Mouse (Mus musculus) layer of hippocampus, adult 9-10 months (tissue): ENCODE results near the gene Rpa1.
"Not testable (repeated sequence)": the region's sequence is repeated elsewhere in the genome, so short reads cannot be mapped to it uniquely, and the experiment has no call there.

Experiments used
- DNase-seq: peaks from one replicate; pipeline ENCODE4 v3.0.0; 2022; ENCODE audit warnings: low spot score

The Rpa1 gene

DNA sequence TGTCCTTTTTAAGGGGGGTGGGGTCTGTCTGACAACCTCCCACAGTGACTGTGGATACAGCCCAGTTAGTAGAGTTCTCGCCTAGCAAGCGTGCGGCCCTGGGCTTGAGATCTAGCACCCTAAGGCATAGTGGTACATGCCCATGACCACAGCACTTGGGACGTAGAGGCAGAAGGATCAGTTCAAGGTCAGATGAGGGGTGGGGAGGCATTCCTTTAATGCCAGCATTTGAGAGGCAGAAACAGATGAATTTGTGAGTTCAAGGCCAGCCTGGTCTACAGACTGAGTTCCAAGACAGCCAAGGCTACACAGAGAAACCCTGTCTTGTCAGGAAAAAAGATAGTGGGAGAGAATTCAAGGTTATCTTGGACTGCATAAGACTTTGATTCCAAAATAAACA lies 61.3 kb downstream of the Rpa1 start:
- DNase-seq = no peak

DNA sequence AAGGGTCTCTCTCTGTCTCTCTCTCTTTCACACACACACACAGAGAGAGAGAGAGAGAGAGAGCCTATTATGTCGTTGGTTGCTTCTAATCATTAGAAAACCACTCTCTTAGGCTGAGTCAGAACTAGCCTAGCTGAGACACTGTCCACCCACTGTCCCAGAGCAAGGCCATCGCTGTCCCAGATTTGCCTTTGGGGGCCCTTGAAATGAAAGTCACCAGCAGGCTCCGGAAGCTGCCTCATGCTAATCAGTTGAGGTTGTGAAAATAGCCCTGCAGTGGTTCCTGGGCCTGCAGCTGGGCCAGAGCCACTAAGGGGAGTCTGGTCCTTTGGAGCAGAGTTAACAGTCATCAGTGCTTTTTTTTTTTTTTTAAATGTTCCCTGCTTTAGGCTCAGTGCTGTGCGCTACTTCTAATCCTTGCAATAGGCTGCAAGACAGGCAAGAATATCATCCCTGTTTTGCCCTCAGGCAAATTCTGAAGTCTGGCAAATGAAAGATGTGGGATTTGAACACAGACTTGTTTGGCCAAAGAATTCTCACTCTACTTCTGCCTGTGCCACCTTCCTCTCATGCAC lies 62.1 kb downstream of the Rpa1 start:
- DNase-seq = no peak

DNA sequence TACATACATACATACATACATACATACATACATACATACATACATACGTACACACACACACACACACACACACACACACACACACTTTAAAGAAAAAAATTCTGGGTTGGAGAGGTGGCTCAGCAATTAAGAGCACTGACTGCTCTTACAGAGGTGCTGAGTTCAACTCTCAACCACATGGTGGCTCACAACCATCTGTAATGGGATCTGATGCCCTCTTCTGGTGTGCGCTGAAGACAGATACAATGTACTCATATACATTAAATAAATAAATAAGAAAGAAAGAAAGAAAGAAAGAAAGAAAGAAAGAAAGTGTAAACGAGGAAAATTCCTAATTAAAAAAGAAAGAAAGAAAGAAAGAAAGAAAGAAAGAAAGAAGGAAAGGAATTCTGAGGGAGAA lies 64.3 kb downstream of the Rpa1 start:
- DNase-seq = not testable (repeated sequence)

DNA sequence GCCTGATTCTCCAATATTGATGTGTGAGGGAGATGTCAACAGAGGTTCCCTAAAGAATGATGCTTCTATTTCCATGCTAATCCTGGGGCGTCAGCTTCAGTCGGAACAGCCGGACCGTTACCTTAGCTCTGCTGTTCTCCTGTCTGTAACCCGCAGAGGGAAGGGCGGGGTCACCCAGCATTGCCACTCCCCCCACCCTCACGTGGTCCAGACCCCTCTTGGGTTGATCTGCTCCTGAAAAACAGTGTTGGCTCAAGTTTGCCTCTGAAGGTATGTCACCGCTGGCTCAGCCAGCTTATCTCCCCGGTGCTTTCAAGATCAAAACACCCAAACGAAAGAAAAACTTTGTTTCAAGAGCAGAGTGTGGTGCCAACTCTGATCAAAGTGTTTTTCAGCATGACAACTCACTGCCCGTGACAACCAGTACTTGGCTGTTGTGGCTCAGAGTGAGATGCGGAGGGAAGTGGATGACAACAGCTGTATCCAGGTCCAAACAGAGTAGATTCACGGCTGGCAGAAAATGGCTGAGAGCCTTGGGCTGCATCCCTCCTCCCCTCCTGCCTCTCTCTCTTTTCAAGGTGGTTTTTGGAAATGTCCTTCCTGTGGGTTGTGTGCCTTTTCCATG lies 65.5 kb downstream of the Rpa1 start:
- no peak for DNase-seq

DNA sequence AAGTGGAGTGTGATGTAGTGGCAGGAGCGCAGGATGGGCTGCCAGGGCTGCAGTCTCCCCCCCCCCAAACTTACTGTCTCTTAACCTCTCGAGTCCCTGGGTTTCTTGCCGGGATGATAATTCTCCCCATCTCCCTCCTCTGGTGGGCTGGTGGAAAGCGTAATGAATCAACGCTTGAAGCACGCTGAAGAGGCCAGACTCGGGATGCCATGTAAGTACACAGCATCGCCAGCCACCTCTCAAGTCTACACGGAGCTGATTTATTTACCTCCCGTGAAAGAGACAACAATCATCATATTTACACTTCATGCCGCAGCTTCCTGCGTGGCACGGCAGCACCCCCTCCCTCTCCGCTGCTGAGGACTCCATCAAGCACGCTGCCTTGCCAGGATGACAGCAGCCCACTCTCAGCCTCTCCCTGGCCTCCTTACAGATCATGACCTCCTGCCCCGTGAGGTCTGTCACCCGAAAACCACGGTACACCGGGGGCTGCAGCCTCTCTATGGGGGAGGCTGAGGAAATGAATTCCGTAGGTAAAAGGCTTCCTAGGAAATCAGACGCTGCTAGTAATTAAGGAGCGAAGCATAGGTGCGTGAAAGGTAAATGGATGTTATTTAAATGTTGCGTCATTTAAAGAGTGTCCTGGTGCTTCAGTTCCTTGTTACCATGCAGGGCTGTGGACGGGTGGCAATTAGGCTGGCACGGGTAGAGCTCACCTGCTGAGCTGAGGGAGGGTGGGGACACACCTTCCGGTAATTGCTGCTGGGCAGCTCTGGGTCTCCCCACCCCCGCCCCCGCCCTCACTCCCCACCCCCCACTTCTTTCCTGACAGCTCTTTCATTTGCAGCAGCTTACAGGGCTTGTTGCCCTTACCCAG lies 66.5 kb downstream of the Rpa1 start:
- no peak for DNase-seq

DNA sequence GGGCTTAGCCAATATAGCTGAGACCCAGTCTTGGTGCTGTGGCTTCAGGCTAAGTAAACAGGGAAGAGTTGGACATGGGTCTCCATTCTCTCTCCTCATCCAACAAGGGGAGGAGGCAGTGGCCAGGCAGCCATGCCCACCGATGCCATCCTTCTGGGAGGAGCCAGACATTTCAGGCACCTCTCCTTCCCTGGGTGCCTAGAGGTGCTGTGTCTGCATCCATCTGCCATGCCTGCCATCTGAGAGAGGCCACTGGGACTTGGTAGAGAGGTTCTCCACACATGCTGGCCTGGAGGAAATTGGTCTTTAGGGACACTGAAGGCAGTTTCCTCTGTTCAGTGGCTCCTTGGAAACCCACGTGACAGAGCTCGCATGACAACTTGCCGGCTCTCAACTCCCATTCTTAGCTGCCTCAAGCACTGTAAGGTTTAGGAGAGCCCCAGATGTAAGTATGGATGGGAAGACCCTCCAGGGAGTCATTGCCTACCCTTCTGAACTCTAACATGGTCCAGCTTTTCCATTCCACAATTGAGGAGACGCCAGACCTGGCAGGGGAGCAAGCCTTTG lies 67.6 kb downstream of the Rpa1 start:
- no peak for DNase-seq

DNA sequence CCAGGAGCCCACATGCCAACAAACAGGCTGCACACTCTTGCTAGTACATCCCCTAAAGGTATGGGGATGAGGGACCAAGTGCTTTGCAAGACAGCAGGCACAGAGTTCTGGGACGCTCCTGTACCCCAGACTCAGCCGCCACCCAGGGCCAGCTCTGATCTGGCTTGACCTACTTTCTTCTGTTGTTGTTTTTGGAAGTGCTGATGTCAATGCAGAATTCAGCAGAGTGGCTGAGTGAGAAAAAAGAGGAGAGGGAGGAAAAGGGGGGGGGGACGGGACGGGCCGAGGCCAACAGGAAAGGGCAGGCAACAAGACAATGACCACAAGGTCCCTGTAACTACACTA lies 68.1 kb downstream of the Rpa1 start:
- no peak for DNase-seq

DNA sequence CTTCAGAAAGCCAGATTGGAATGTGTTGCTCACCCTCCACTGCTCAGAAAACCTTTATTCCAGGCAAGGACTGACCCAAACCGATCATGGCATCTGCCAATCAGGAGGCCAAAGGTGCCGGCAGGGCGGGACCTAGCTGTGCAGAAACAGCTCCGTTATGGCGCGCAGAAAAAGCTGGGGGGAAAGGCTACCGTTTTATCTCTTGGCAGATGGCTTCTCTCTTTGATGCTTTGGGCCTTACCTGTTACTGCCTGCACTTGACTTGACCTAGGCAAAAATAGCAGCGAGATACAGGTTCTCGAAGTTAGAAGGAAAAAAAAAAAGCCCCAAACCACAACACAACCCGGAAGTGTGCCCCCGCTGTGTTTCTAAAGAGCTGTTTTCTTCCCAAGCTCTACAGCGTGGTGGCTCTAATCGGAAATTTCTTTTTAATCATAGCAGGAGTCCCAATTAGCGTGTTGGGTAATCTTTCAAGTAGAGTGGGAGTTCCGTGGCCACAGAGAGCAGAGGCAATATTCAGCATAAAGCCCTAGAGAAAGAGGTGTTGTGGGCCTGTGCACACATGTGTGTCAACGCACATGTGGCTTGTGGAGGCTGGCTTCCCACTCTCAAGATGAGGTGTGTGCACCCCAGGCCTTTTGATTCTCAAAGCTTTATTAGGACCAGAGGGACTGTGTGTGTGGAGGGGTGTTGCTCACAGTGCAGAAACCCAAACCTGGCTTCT lies 68.6 kb downstream of the Rpa1 start:
- DNase-seq = no peak

DNA sequence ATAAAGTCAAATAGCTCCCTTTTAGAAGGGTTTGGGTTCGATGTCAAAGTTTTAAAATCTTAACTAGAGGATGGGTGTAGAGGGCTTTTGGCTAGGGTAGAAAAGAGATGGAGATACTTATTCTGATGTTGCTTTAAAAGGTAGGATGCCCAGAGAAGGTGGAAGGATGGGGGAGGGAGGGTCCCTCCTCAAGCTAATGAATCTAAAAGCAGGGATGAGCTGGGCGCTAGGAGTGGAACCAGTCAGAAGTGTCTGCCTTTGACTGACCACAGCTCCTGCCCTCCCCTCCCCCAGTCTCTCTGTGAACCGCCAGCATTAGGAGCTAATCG lies 69.1 kb downstream of the Rpa1 start:
- no peak for DNase-seq

DNA sequence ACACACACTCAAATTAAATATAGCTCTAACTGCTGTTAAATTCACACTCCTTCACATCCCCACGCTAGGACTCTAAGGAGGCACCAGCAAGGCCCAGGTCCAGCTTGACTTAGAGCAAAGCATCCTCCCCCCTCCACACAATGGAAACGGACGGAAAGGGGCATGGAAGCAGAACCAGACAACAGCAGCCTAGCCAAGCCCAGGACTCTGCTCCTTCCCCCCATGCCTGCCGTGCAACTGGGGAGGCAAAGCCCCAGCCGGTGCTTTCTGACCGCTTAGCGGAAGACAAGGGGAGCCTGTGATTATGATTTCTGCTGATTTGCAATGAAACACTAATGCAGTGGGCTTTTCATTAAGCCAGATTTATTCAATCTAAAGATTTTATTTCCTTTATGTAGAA lies 70.0 kb downstream of the Rpa1 start:
- DNase-seq = no peak

DNA sequence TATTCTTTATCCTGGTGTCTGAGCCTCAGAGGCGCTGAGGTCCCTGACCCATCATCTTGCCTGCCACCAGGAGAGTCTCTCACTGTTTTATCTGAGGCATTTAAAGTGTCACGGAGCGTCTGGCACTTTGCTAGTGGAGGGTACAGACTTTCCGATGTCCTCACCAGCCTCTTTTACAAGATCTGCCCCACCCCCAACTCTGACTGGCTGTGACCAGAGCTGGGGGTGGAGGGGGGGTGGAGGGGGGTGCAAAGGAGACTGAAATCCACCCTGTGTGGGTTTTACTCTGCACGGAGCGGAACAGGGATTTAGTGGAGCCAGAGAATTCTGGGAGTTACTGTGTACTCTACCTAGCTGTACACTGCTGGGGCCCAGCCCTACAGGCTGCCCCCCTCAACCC lies 73.1 kb downstream of the Rpa1 start:
- no peak for DNase-seq

DNA sequence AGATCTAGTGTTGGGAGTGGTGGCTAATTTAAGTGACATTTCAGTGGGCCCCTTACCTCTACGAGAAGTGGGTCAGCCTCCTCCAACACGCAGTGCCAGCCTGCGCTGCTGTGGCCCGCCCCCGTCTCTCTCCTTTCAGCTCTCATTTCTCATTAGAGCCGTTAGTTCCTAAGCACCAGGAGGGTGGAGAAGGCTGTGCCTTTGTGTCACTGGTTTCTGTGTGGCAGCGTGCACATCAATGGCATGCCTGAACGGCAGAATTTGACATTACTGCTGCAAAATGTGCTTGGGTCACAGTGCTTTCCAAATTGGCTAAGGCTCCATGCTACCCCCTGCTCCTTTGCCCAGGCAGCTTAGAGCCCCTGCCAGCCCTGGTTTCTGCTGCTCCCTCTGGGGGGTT lies 74.7 kb downstream of the Rpa1 start:
- no peak for DNase-seq

DNA sequence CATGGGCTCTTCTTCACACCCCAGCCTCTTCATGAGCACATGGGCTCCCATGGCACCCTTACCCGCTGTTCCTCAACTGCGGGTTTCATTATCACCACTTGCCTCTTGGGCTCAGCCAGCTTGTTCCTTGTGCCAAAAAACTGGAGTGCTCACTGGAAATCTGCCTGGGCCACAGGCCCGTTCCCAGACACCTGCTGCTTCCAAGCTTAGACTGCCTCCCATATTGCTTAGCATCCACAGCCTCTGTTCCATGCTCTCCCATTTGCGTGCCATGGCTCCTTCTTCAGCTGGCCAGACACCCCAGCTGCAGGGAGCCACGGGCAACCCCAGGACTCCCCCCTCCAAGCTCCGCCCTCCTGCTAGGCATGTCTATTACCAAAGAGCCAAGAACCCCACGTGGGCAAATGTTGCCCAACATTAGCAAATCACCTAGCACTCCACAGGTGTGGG lies 77.1 kb downstream of the Rpa1 start:
- DNase-seq = no peak

DNA sequence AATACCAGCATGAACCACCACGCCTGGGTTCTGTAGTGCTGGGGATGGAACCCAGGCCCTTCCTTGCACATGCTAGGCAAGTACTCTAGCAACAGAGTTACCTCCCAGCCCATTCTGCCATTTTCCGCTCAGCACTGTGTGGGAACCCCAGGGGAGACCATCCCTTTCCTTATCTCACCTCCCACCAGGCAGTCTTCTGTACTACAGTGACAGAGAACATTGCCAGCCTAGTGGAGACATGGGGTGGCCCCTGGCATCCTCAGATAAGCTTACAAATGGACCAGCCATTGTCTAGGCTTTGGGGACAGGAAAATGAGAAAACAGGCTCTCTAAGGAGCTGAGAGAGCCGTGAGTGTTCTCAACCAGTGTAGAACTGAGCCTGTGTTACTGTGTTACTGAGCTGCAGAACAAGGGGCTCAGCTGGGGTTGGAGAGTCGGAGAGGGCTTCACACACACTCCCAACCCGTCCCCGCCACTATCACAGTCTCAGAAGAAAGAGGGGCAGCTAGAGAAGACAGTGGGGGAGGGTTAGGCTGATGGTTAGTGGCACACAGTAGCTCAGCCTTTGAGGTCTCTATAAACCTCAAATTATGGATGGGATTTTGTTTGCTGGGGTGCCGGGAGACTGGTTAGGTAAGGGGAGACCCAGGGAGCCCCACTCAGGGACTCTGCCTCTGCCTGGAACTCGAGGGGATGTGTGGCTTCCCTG lies 77.7 kb downstream of the Rpa1 start:
- no peak for DNase-seq

DNA sequence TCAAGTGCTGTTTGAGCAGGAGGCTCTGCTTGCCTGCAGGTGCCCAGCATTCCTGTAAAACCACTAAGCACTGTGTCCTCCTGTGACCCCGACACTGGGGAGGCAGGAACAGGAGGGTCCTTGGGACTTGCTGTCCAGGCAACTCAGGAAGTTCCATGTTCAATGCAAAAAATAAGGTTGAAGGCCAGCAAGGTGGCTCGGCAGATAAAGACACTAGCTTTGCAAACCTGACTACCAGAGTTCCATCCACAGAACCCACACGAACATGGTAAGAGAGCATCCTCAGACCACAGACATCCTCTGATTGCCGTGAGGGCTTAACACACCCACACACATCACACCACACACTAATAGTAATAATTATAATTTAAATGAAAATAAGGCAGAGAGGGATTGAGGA lies 78.9 kb downstream of the Rpa1 start:
- DNase-seq = no peak

DNA sequence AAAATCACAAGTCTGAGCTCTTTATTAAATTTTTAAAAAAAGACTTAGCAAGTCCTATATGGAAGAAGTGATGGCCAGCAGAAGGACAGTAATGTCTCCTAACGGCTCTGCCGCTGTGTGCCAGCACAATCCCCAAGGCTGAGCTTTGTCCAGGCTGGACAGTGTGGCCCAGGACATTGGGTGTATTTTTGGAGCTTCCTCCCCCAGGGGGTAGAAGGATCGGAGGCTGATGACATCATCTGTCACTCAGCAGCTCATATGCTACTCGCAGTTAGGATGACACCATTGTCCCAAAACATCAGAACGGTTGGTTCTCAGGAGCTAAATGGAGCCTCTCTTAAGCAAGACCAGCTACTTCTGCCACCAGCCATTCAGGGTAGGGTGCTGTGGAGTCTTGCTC lies 79.6 kb downstream of the Rpa1 start:
- DNase-seq = no peak

DNA sequence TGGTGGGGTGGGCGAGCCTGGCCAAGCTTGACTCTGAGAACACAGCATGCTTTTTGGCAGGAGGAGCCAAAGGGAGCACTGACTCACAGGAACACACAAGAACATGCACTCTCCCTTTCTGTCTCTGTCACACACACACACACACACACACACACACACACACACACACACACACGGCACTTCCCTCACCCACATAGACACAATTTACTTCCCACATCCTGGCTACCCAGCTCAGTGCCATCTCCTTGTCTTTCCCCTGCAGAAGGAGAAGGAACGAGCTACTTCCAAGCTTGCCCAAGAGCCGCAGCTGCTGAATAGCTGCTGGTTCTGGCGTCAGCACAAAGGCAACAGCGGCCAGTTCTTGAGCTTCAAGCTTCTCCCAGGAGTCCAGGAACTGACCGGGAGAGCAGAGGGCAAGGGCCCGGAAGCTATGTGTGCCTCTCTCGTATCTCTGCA lies 80.3 kb downstream of the Rpa1 start:
- no peak for DNase-seq

DNA sequence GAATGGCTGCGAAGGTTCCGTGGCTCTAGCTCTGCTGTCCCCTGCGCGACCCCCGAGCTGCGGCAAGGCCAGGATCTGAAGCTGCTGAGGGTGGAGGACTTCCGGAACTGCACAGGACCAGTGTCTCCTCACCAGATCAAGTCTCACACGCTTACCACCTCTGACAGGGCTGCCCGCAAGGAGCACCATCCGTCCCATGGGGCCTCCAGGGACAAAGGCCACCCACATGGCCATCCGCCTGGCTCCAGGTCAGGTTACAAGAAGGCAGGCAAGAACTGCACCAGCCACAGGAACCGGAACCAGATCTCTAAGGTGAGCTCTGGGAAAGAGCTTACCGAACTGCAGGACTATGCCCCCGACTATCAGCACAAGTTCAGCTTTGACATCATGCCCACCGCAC lies 82.6 kb downstream of the Rpa1 start:
- DNase-seq = no peak

DNA sequence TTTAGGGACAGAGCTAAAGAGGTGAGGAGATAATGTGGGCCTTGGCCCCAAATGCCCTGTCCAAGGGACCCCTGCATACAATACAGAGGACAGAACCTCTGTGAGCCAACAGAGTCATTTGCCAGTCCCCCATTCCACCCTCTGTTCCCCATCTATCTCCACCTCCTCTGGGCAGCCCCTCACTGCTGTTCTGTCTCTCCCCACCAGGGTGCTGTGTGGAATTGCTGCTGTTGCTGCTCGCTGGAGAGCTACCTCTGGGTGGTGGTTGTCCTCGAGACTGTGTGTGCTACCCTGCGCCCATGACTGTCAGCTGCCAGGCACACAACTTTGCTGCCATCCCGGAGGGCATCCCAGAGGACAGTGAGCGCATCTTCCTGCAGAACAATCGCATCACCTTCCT lies 83.6 kb downstream of the Rpa1 start:
- DNase-seq = no peak

DNA sequence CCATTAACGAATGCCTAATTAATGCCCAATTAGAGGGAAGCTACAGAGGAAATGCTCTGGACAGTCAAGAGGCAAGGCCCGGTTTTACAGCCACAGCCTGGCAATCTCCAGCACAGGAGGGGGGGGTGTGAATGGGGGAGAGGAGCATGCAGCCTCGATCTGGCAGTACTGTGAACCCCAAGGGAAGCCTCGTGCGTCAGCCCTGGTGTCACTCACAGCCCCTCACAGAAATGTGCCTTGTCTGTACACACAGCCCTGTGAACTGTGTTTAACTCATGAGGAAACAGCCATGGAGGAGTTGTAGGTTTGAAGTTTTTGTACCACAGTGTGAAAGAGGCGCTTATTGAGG lies 84.2 kb downstream of the Rpa1 start:
- no peak for DNase-seq

DNA sequence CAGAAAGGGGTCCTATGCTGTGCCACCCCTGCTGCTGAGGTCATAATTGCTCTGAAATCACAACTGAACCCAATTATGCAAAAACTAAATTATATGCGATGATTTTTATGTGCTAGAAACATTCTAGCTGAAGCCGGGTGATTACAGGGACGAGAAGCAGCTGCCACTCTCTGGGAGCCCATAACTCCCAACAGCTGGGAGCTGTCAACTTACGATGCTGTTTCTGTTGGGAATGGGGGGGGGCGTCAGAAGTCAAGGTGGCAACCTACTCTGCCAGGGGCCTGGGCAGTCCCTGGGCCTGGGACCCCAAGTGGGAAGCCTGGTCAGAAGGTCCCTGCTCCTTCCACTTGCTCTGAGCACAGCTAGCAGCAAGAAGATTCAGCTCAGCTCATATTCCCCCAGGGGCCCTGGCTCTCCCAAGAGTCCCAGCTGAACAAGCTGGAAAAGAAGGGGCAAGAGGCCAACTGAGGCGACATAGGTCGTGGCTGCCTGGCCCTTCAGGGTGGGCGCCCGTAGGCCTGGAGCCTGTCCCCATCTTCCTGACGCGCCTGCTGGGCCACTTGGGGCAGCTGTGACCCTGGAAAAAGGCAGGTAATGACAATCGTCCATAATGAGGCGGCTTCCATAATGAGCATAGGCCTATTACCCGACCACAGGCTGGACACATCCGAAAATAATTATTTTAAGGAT lies 84.7 kb downstream of the Rpa1 start:
- no peak for DNase-seq
